Mouse (Mus musculus): ENCODE data around the gene Tmem104.

DNA sequence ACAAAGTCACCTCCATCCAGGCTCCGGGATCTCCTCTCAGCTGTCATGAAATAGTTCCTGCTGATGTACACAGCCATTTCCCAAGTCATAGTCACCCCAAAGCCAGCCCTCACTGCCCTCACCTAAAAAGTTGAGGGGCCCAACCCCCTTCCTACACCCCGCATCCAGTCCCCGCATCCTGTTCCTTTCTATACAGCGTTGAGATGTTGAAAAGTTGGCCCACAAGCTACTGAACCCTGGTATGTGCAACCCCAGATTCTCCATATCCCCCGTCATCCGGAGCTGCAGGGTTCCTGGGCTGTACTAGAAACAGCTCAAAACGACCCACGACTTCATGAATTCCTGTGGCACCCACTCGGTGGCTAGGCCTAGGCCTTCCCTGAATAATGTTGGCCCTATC is 34.2 kb upstream of the Tmem104 start:
- TF ChIP-seq CTCF (IDR thresholded peaks at IDR 0.05; ENCODE audit: borderline replicate concordance, insufficient read depth, low read length) = no peak
- no peak for TF ChIP-seq POLR2A (IDR thresholded peaks at IDR 0.05; ENCODE audit: low read depth, low read length)

Measured in embryonic fibroblast, embryonic 13.5 days (primary cell).